ENCODE assay signal across 14 mouse cellular contexts in genomic region chr16:65531663-65532062, GRCm38 (mm10). TPM values are rescaled to one million over a fixed set of nuclear protein-coding genes. Genes with fewer than 3 reads are reported as not detected.
DNase-seq lines count a peak whose midpoint lies in the region; ATAC-seq and TF ChIP-seq lines count a peak whose summit lies in the region.
"Had no signal": no experiment of that assay in that cellular context is flagged by ENCODE, and none has a peak within 500 bp of the region (broad histone marks: within the 10 kb centered on the region; RNA-seq: fewer than 3 reads in every experiment).

No protein-coding gene starts in this region.

- H3K4me2 ChIP-seq in intestine, postnatal 0 days (replicated peaks; ENCODE audit: low read depth) = no peak overlapping the region
- H3K4me2 ChIP-seq: limb, embryonic 13.5 days had no signal

- 55% methylated on average over 8 of the region's 8 CpGs for WGBS in intestine, postnatal 0 days

- no peaks in the 10 kb centered on the region for H3K4me1 ChIP-seq in intestine, postnatal 0 days (replicated peaks; ENCODE audit: control insufficient read depth, insufficient read depth, low read length)

- H3K27me3 ChIP-seq in intestine, postnatal 0 days (replicated peaks; ENCODE audit: control insufficient read depth, insufficient read depth, low read length) = no peaks in the 10 kb centered on the region
- H3K27me3 ChIP-seq: limb, embryonic 13.5 days had no signal

- no peaks in the 10 kb centered on the region for H3K36me3 ChIP-seq in intestine, postnatal 0 days (ENCODE audit: control insufficient read depth, insufficient read depth)
- H3K36me3 ChIP-seq: limb, embryonic 13.5 days had no signal

- no peak for ATAC-seq in intestine, postnatal 0 days

- no peak for TF ChIP-seq CTCF in intestine, postnatal 0 days (IDR thresholded peaks at IDR 0.05; ENCODE audit: low read depth)

- DNase-seq in heart, postnatal 4 days = peak; percentile 13
- DNase-seq in heart, postnatal 36 days = no peak
- peak; percentile 44 to 51 for DNase-seq in frontal cortex, postnatal 10 days (ENCODE audit: low spot score in 2 of 2)
- DNase-seq in left cerebral cortex, adult 11 months (ENCODE audit: low spot score) = peak; percentile 44
- peak; percentile 75 to 76 for DNase-seq in right cerebral cortex, postnatal 36 days (ENCODE audit: low spot score in 2 of 2)
- DNase-seq in adrenal gland, postnatal 10 days = no peak
- no peak for DNase-seq in spleen, postnatal 10 days (ENCODE audit: low spot score in 2 of 2)
- DNase-seq: adrenal gland, postnatal 25 days; embryo, embryonic 11 days; kidney, adult 11 months had no signal

- no peaks in the 10 kb centered on the region for H3K9me3 ChIP-seq in intestine, postnatal 0 days (ENCODE audit: control insufficient read depth)
- H3K9me3 ChIP-seq: limb, embryonic 13.5 days had no signal

- H3K9ac ChIP-seq in intestine, postnatal 0 days (ENCODE audit: low read depth, low read length) = no peak overlapping the region
- H3K9ac ChIP-seq: limb, embryonic 13.5 days had no signal

- intact Hi-C loops in heart, postnatal 36 days (cut with DNase I) = no loop called here

- no peak overlapping the region for H3K4me3 ChIP-seq in intestine, postnatal 0 days (ENCODE audit: low read depth, low read length)
- H3K4me3 ChIP-seq: limb, embryonic 13.5 days had no signal

- H3K27ac ChIP-seq in intestine, postnatal 0 days (ENCODE audit: low read depth, low read length) = no peak overlapping the region
- H3K27ac ChIP-seq: limb, embryonic 13.5 days had no signal

RNA-seq across cellular contexts. Expression of gene Pou1f1, which starts 11.4 kb away (rescaled TPM):
- not detected for total RNA-seq in heart, postnatal 4 days (2021)
- total RNA-seq in heart, postnatal 36 days (2021) = not detected
- not detected for total RNA-seq in adrenal gland, postnatal 10 days (2021)
- polyA plus RNA-seq in intestine, postnatal 0 days (2015; fragmentation: Nextera tagmentation; extraction: Ambion mirVana) = 0.07 TPM in 1 of 2 replicates, not detected in the other
- total RNA-seq: adrenal gland, postnatal 25 days had no signal
- polyA plus RNA-seq: heart, embryonic 16.5 days; stomach, embryonic 16.5 days had no signal

RNA-seq across cellular contexts. Expression of gene Chmp2b, which starts 30.9 kb away (rescaled TPM):
- total RNA-seq in heart, postnatal 4 days (2021) = 10 to 100 TPM; 46.6 to 48.4 TPM
- 10 to 100 TPM; 51.2 to 52.1 TPM for total RNA-seq in heart, postnatal 36 days (2021)
- total RNA-seq in adrenal gland, postnatal 10 days (2021) = 10 to 100 TPM; 59.2 to 60.2 TPM
- 190 and 195 TPM in 2 replicates for polyA plus RNA-seq in intestine, postnatal 0 days (2015; fragmentation: Nextera tagmentation; extraction: Ambion mirVana)

Comparison
In these comparisons a context has a peak if more than half of its experiments do, and no peak if none do; other contexts are left out.
1. DNase-seq: peak in heart, postnatal 4 days (single experiment), frontal cortex, postnatal 10 days (2 of 2), left cerebral cortex, adult 11 months (single experiment) and right cerebral cortex, postnatal 36 days (2 of 2); none in heart, postnatal 36 days (0 of 2), adrenal gland, postnatal 10 days (single experiment) and spleen, postnatal 10 days (0 of 2).